Mouse (Mus musculus) erythroblast, embryonic 14.5 days (primary cell): ENCODE measurements around the gene Cd79a.

ENCODE experiments used
- GATA1 ChIP-seq: IDR thresholded peaks from 2 replicates; pipeline ENCODE4 v1.6.1; 2012; ENCODE audit warnings: low read length, inconsistent platforms, mixed read lengths
- TAL1 ChIP-seq: IDR thresholded peaks from 3 replicates; pipeline ENCODE4 v1.6.1; 2012; ENCODE audit warnings: low read length, inconsistent platforms, mixed read lengths

- no peak for TF ChIP-seq GATA1
- TF ChIP-seq TAL1: no peak
These were observed 7.8 kb downstream of the Cd79a start for GRCm38 (mm10) chr7:24904936-24905335.
